7 mouse cellular contexts compared by ENCODE assay signal in the genomic region with DNA sequence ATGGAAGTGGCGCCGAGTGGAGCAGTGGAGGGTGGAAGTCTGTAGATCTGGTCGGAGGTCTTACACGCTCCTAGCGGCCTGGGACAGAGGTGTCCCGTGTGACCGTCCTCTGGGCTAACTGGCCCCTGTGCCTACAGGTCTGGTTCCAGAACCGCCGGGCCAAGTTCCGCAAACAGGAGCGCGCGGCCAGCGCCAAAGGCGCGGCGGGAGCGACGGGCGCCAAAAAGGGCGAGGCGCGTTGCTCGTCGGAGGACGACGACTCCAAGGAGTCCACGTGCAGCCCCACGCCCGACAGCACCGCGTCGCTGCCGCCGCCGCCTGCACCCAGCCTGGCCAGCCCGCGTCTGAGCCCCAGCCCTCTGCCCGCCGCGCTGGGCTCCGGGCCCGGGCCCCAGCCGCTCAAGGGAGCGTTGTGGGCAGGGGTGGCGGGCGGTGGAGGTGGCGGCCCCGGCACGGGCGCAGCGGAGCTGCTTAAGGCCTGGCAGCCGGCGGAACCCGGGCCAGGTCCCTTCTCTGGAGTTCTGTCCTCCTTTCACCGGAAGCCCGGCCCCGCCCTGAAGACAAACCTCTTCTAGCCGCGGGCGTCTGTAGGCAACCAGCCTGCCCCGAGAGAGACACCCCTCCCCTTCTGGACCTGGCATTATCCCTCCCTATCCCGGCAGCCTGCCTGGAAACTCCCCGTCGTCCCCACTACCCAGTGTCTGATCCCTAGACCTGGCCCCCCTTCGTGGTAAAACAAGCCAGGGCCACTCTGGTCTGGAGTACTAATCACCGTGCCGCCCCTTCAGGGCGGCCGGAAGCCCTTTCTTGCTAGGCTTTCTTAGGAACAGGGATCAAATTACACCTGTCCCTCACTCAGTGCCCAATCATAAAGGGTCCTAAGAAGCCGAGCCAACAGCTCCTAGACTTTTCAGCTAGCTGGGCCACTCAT. TPM values are rescaled to one million over a fixed set of nuclear protein-coding genes. Genes with fewer than 3 reads are reported as not detected.
DNase-seq lines count a peak whose midpoint lies in the region; ATAC-seq and TF ChIP-seq lines count a peak whose summit lies in the region.

No protein-coding gene starts in this region.

- H3K9ac ChIP-seq in hindbrain, embryonic 16.5 days (ENCODE audit: low read depth, low read length): peak overlapping the region; percentile 60
- H3K9ac ChIP-seq in midbrain, embryonic 14.5 days (replicated peaks; ENCODE audit: low read length): no peak overlapping the region; the same call in 1 of the 2 replicates

- H3K4me3 ChIP-seq in gastrocnemius, adult 2 months: peak overlapping the region; percentile 68
- H3K4me3 ChIP-seq in hindbrain, embryonic 16.5 days (ENCODE audit: low read length): peak overlapping the region; percentile 40
- peak overlapping the region; percentile 33 for H3K4me3 ChIP-seq in midbrain, embryonic 14.5 days (replicated peaks; ENCODE audit: low read depth, low read length)

- no peaks in the 10 kb centered on the region for H3K9me3 ChIP-seq in hindbrain, embryonic 16.5 days (ENCODE audit: control insufficient read depth, low read length)
- no peaks in the 10 kb centered on the region for H3K9me3 ChIP-seq in midbrain, embryonic 14.5 days (ENCODE audit: control insufficient read depth, low read length)

- WGBS in hindbrain, embryonic 16.5 days: under 1% methylated on average over 68 of the region's 71 CpGs
- whole genome bisulfite sequencing in midbrain, embryonic 14.5 days: under 1% methylated on average over 71 of the region's 71 CpGs

- peaks cover 67% of the 10 kb centered on the region for H3K27me3 ChIP-seq in hindbrain, embryonic 16.5 days (replicated peaks; ENCODE audit: control insufficient read depth, insufficient read depth, low read length)
- peaks cover 66% of the 10 kb centered on the region for H3K27me3 ChIP-seq in midbrain, embryonic 14.5 days (ENCODE audit: control insufficient read depth, insufficient read depth, low read length)

- peak; percentile 74 for ATAC-seq in hindbrain, embryonic 16.5 days
- ATAC-seq in midbrain, embryonic 14.5 days (ENCODE audit: low FRiP score, low TSS enrichment): peak; percentile 60

- peak; percentile 87 for DNase-seq in MN1 (ENCODE audit: low spot score)
- DNase-seq in adrenal gland, postnatal 14 days: peak; percentile 78
- DNase-seq in gastrocnemius, adult 2 months: peak; percentile 83
- peak; percentile 22 for DNase-seq in liver
- DNase-seq in midbrain, embryonic 14.5 days: peak; percentile 59
- peak; percentile 21 for DNase-seq in thymus, postnatal 25 days

- H3K4me2 ChIP-seq in hindbrain, embryonic 16.5 days (ENCODE audit: low read length): peak overlapping the region; percentile 83
- peak overlapping the region; percentile 60 for H3K4me2 ChIP-seq in midbrain, embryonic 14.5 days (ENCODE audit: low read length)

- 0 out of 2 replicates have a peak, but pooled peaks have one; percentile 4 for TF ChIP-seq CTCF in gastrocnemius, adult 2 months (IDR thresholded peaks at IDR 0.05)

- intact Hi-C loops in gastrocnemius, adult 2 months (cut with DNase I): no loop called here

- peaks cover 20% of the 10 kb centered on the region for H3K4me1 ChIP-seq in hindbrain, embryonic 16.5 days (ENCODE audit: control insufficient read depth, insufficient read depth, low read depth, low read length)
- peaks cover 21% of the 10 kb centered on the region; the same call in 1 of the 2 replicates for H3K4me1 ChIP-seq in midbrain, embryonic 14.5 days (ENCODE audit: control insufficient read depth, insufficient read depth, low read length)

- H3K27ac ChIP-seq in gastrocnemius, adult 2 months: peak overlapping the region; percentile 71
- H3K27ac ChIP-seq in hindbrain, embryonic 16.5 days (ENCODE audit: low read depth, low read length): no peak overlapping the region
- H3K27ac ChIP-seq in midbrain, embryonic 14.5 days (replicated peaks; ENCODE audit: low read depth, low read length): no peak overlapping the region

- H3K36me3 ChIP-seq in hindbrain, embryonic 16.5 days (ENCODE audit: control insufficient read depth, insufficient read depth, low read length): no peaks in the 10 kb centered on the region
- H3K36me3 ChIP-seq in midbrain, embryonic 14.5 days (ENCODE audit: control insufficient read depth, insufficient read depth, low read length): peaks cover 6% of the 10 kb centered on the region; the same call in 1 of the 2 replicates

RNA-seq across cellular contexts. Expression of gene Phox2a, which starts 3.7 kb away (rescaled TPM):
- 25.7 and 30.6 TPM in 2 replicates for total RNA-seq in adrenal gland, postnatal 14 days (2021)
- not detected for total RNA-seq in gastrocnemius, adult 2 months (2021)
- polyA plus RNA-seq in hindbrain, embryonic 16.5 days (2015; fragmentation: Nextera tagmentation; extraction: Ambion mirVana): 1.1 and 1.8 TPM in 2 replicates
- 0.84 and 1.00 TPM in 2 replicates for polyA plus RNA-seq in midbrain, embryonic 14.5 days (2014; fragmentation: Nextera tagmentation; extraction: Ambion mirVana)

RNA-seq across cellular contexts. Expression of gene Inppl1, which starts 16.2 kb away (rescaled TPM):
- 87.3 and 87.4 TPM in 2 replicates for total RNA-seq in adrenal gland, postnatal 14 days (2021)
- total RNA-seq in gastrocnemius, adult 2 months (2021): 10 to 100 TPM; 89.0 to 96.5 TPM
- polyA plus RNA-seq in hindbrain, embryonic 16.5 days (2015; fragmentation: Nextera tagmentation; extraction: Ambion mirVana): 9.3 and 14.3 TPM in 2 replicates
- 8.9 and 9.7 TPM in 2 replicates for polyA plus RNA-seq in midbrain, embryonic 14.5 days (2014; fragmentation: Nextera tagmentation; extraction: Ambion mirVana)

RNA-seq across cellular contexts. Expression of gene Folr2, which starts 35.2 kb away (rescaled TPM):
- 2.9 and 3.9 TPM in 2 replicates for total RNA-seq in adrenal gland, postnatal 14 days (2021)
- total RNA-seq in gastrocnemius, adult 2 months (2021): 1 to 10 TPM in 1 of 2 experiments, under 1 TPM in 1; 0.77 to 4.3 TPM
- 1.5 and 2.5 TPM in 2 replicates for polyA plus RNA-seq in hindbrain, embryonic 16.5 days (2015; fragmentation: Nextera tagmentation; extraction: Ambion mirVana)
- 2.5 TPM in 1 of 2 replicates, not detected in the other for polyA plus RNA-seq in midbrain, embryonic 14.5 days (2014; fragmentation: Nextera tagmentation; extraction: Ambion mirVana)

RNA-seq across cellular contexts. Expression of gene Anapc15, which starts 41.7 kb away (rescaled TPM):
- 24.0 and 27.0 TPM in 2 replicates for total RNA-seq in adrenal gland, postnatal 14 days (2021)
- 10 to 100 TPM; 17.3 to 26.6 TPM for total RNA-seq in gastrocnemius, adult 2 months (2021)
- 72.2 and 72.7 TPM in 2 replicates for polyA plus RNA-seq in hindbrain, embryonic 16.5 days (2015; fragmentation: Nextera tagmentation; extraction: Ambion mirVana)
- 77.1 and 81.6 TPM in 2 replicates for polyA plus RNA-seq in midbrain, embryonic 14.5 days (2014; fragmentation: Nextera tagmentation; extraction: Ambion mirVana)

RNA-seq across cellular contexts. Expression of gene Folr1, which starts 48.8 kb away (rescaled TPM):
- 2.6 and 3.0 TPM in 2 replicates for total RNA-seq in adrenal gland, postnatal 14 days (2021)
- total RNA-seq in gastrocnemius, adult 2 months (2021): 1 to 10 TPM; 2.4 to 2.8 TPM
- polyA plus RNA-seq in hindbrain, embryonic 16.5 days (2015; fragmentation: Nextera tagmentation; extraction: Ambion mirVana): 60.3 and 70.1 TPM in 2 replicates
- 6.7 and 7.9 TPM in 2 replicates for polyA plus RNA-seq in midbrain, embryonic 14.5 days (2014; fragmentation: Nextera tagmentation; extraction: Ambion mirVana)

Comparison
In these comparisons a context has a peak if more than half of its experiments do, and no peak if none do; other contexts are left out.
1. DNase-seq: peak in every context shown above with its lines; median percentile 87 in MN1; 83 in gastrocnemius, adult 2 months; 78 in adrenal gland, postnatal 14 days; 59 in midbrain, embryonic 14.5 days; 22 in liver; 21 in thymus, postnatal 25 days.
2. RNA of gene Phox2a, which starts 3.7 kb away (total RNA-seq): 25.7 to 30.6 TPM in adrenal gland, postnatal 14 days; not detected in gastrocnemius, adult 2 months; every median in the first group is over 10 times any median in the second.
3. Peak in every context shown above with its lines, with median percentiles within 50 percentile points of each other: H3K4me3 ChIP-seq.